ENCODE assay signal across 15 mouse cellular contexts in genomic region chr16:93448124-93448523, GRCm38 (mm10).
DNase-seq lines count a peak whose midpoint lies in the region.
"Had no signal": no experiment of that assay in that cellular context is flagged by ENCODE, and none has a peak within 500 bp of the region (broad histone marks: within the 10 kb centered on the region; RNA-seq: fewer than 3 reads in every experiment).

No protein-coding gene starts in this region.

- peak; percentile 52 for DNase-seq in heart, adult 11 months
- DNase-seq in heart, adult 18-20 months, result no peak
- peak; percentile 56 for DNase-seq in forelimb bud, embryonic 11.5 days (ENCODE audit: low read depth, low spot score)
- DNase-seq in adipocyte (ENCODE audit: low spot score), result no peak
- DNase-seq: adrenal gland, adult 2 months; adrenal gland, adult 8-10 months; adrenal gland, postnatal 10 days; adrenal gland, postnatal 14 days; adrenal gland, postnatal 25 days; adrenal gland, postnatal 36 days; B cell, adult 2 months; cerebellum, adult 11 months; cerebellum, adult 11-12 months; cerebellum, adult 18-20 months; cerebellum, adult 2 months had no signal

Comparison
In these comparisons a context has a peak if more than half of its experiments do, and no peak if none do; other contexts are left out.
1. DNase-seq: peak in heart, adult 11 months (single experiment) and forelimb bud, embryonic 11.5 days (single experiment); none in heart, adult 18-20 months (0 of 2) and adipocyte (single experiment).